Mouse (Mus musculus): ENCODE measurements around the gene Obp2a. TPM values are rescaled to one million over a fixed set of nuclear protein-coding genes. Genes with fewer than 3 reads are reported as not detected.
"Not testable (repeated sequence)": the region's sequence is repeated elsewhere in the genome, so short reads cannot be mapped to it uniquely, and the experiment has no call there.

The Obp2a gene
- not detected in 2 replicates for total RNA-seq (2012; rRNA removed)
- total RNA-seq (2014; rRNA removed) = not detected in 2 replicates
- polyA plus RNA-seq (2012; ENCODE audit: insufficient read length, low read depth) = not detected in 2 replicates

GRCm38 (mm10) chr2:25699743-25700142 lies at the start of gene Obp2a:
TSS of gene Obp2a (plus strand) at chr2:25700043.
- H3K4me3 ChIP-seq (replicated peaks in 1 of 3; ENCODE audit: low read depth in 2 of 3, low read length in 2 of 3, poor library complexity in 1 of 3); H3K36me3 ChIP-seq (replicated peaks in 1 of 2; ENCODE audit: control insufficient read depth in 1 of 2, insufficient read depth in 1 of 2, low read length in 1 of 2); dilution Hi-C loops (cut with MboI; ENCODE audit: extremely low pct_ligation_motif_present, extremely low pct_unique_long_range_greater_than_20kb, low sequenced_read_pairs); H3K9ac ChIP-seq (ENCODE audit: insufficient read depth, low read depth); H3K4me2 ChIP-seq (ENCODE audit: insufficient read depth, low read depth, poor library complexity, severe bottlenecking); DNase-seq (ENCODE audit: extremely low read depth); H3K79me2 ChIP-seq (replicated peaks; ENCODE audit: control insufficient read depth, extremely low read depth, insufficient read depth, poor library complexity, severe bottlenecking); H3K27ac ChIP-seq (ENCODE audit: insufficient read depth, low read depth); in situ Hi-C loops (cut with MboI; ENCODE audit: low pct_ligation_motif_present, low pct_unique_long_range_greater_than_20kb, low sequenced_read_pairs); H3K9me3 ChIP-seq (replicated peaks; ENCODE audit: low read length): not testable (repeated sequence)
- peaks cover 5 to 36% of the 10 kb centered on the region in 2 experiments; a peak in 2 of 4 replicates for H3K4me1 ChIP-seq (ENCODE audit: control insufficient read depth in 1 of 2, insufficient read depth in 2 of 2)
- H3K27me3 ChIP-seq (replicated peaks) = peaks cover 17% of the 10 kb centered on the region

GRCm38 (mm10) chr2:25652902-25653301 lies 46.9 kb upstream of the Obp2a start, which contains the start of gene Lcn8:
TSS of gene Lcn8 (plus strand) at chr2:25653120.
- Histone ChIP-seq H3K36me3 (replicated peaks in 1 of 2; ENCODE audit: control insufficient read depth in 1 of 2, insufficient read depth in 1 of 2, low read length in 1 of 2) (no peaks in the 10 kb centered on the region), H3K27ac (ENCODE audit: insufficient read depth, low read depth) (no peak within 1 kb of the TSS), H3K4me2 (ENCODE audit: insufficient read depth, low read depth, poor library complexity, severe bottlenecking) (no peak within 1 kb of the TSS), H3K9ac (ENCODE audit: insufficient read depth, low read depth) (no peak within 1 kb of the TSS), H3K4me3 (replicated peaks in 1 of 3; ENCODE audit: low read depth in 2 of 3, low read length in 2 of 3, poor library complexity in 1 of 3) (no peak within 1 kb of the TSS), H3K79me2 (replicated peaks; ENCODE audit: control insufficient read depth, extremely low read depth, insufficient read depth, poor library complexity, severe bottlenecking) (no peaks in the 10 kb centered on the region), H3K9me3 (replicated peaks; ENCODE audit: low read length) (no peaks in the 10 kb centered on the region), H3K4me1 (ENCODE audit: control insufficient read depth in 1 of 2, insufficient read depth in 2 of 2) (peaks cover 5 to 9% of the 10 kb centered on the region in 2 experiments; a peak in 3 of 4 replicates), H3K27me3 (replicated peaks) (peaks cover 68% of the 10 kb centered on the region)
- dilution Hi-C loops (cut with MboI; ENCODE audit: extremely low pct_ligation_motif_present, extremely low pct_unique_long_range_greater_than_20kb, low sequenced_read_pairs) (no loop called here), in situ Hi-C loops (cut with MboI; ENCODE audit: low pct_ligation_motif_present, low pct_unique_long_range_greater_than_20kb, low sequenced_read_pairs) (no loop called here)
- no peak for DNase-seq (ENCODE audit: extremely low read depth)
- TF ChIP-seq MAFK (IDR thresholded peaks at IDR 0.05; ENCODE audit: insufficient replicate concordance, low read length) (no peak), MXI1 (IDR thresholded peaks at IDR 0.05; ENCODE audit: low read depth, low read length) (no peak), MAX (IDR thresholded peaks at IDR 0.05; ENCODE audit: low read length) (no peak), TCF12 (IDR thresholded peaks at IDR 0.05; ENCODE audit: low read depth, low read length) (no peak), USF2 (conservative IDR thresholded peaks at IDR 0.05; ENCODE audit: low read depth, low read length) (no peak), POLR2A (IDR thresholded peaks at IDR 0.05; ENCODE audit: low read depth, low read length) (no peak), MYC (IDR thresholded peaks at IDR 0.05; ENCODE audit: low read depth, low read length) (no peak), PAX5 (IDR thresholded peaks at IDR 0.05; ENCODE audit: low read length) (no peak), SIN3A (IDR thresholded peaks at IDR 0.05; ENCODE audit: low read length) (no peak), BHLHE40 (IDR thresholded peaks at IDR 0.05; ENCODE audit: low read depth, low read length) (no peak), NELFE (IDR thresholded peaks at IDR 0.05; ENCODE audit: low read depth, low read length) (no peak), CHD1 (IDR thresholded peaks at IDR 0.05; ENCODE audit: low read depth, low read length) (no peak), USF1 (IDR thresholded peaks at IDR 0.05; ENCODE audit: low read depth, low read length) (no peak), CTCF (conservative IDR thresholded peaks at IDR 0.05 in 1 of 2, IDR thresholded peaks at IDR 0.05 in 1 of 2; ENCODE audit: low read depth in 2 of 2, low read length in 2 of 2) (no peak), HCFC1 (IDR thresholded peaks at IDR 0.05; ENCODE audit: low read depth, low read length) (no peak), ZC3H11A (IDR thresholded peaks at IDR 0.05; ENCODE audit: low read depth, low read length) (no peak)

Measured in CH12.LX (cell line).